Mouse (Mus musculus): ENCODE results near the gene Srarp. TPM values are rescaled to one million over a fixed set of nuclear protein-coding genes. Genes with fewer than 3 reads are reported as not detected.

Srarp gene
- total RNA-seq, 1 experiment, result not detected

DNA sequence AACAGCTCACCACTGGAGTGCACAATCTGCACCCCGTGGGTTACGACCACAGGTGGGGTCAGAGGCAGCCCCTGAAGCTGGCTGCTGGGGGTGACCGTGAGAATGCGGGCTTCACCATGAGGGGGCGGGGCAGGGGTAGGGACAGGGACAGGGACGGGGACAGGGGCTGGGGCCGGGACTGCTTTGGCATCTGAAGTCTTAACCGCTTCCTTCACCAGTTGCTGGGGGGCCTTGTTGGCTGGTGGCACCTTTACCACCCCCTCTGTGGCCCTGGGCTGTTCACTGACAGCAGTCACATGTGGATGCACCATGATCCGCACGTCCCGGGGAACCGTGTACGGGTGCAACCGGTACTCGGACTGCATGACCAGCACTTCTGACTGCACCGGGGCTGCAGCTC is 35.6 kb upstream of the Srarp start:
- peaks cover 86% of the 10 kb centered on the region for H3K36me3 ChIP-seq (ENCODE audit: control insufficient read depth, insufficient read depth, low read length, poor library complexity, severe bottlenecking)
- no peak for TF ChIP-seq ZNF384 (IDR thresholded peaks at IDR 0.05; ENCODE audit: low read depth, low read length)
- TF ChIP-seq CHD2 (IDR thresholded peaks at IDR 0.05; ENCODE audit: low read depth, low read length), result no peak
- TF ChIP-seq HCFC1 (IDR thresholded peaks at IDR 0.05; ENCODE audit: borderline replicate concordance, insufficient read depth, low read length), result no peak
- no peak for TF ChIP-seq ZC3H11A (IDR thresholded peaks at IDR 0.05; ENCODE audit: borderline replicate concordance, low read depth, low read length)
- TF ChIP-seq MAFK (IDR thresholded peaks at IDR 0.05; ENCODE audit: insufficient read depth, low read depth, low read length), result no peak
- H3K27ac ChIP-seq (ENCODE audit: insufficient read depth, low read depth, low read length, poor library complexity, severe bottlenecking), result no peak overlapping the region
- no peak for DNase-seq (ENCODE audit: low read depth, low spot score)
- H3K4me1 ChIP-seq (ENCODE audit: control insufficient read depth in 2 of 2, insufficient read depth in 2 of 2, low read length in 2 of 2, poor library complexity in 1 of 2), result peaks cover 3 to 5% of the 10 kb centered on the region in 2 experiments; a peak in 1 of 4 replicates
- H3K4me3 ChIP-seq (ENCODE audit: insufficient read depth in 1 of 2, low read depth in 1 of 2, low read length in 2 of 2, poor library complexity in 1 of 2, severe bottlenecking in 1 of 2), result no peak overlapping the region
- in situ Hi-C loops (cut with MboI; ENCODE audit: low sequenced_read_pairs in 2 of 2, unreplicated experiment in 2 of 2), result no loop called here
- no peaks in the 10 kb centered on the region for H3K9me3 ChIP-seq (ENCODE audit: control insufficient read depth, insufficient read depth, low read depth, low read length)
- no peak overlapping the region for H3K9ac ChIP-seq (ENCODE audit: insufficient read depth, low read depth, low read length, poor library complexity, severe bottlenecking)

DNA sequence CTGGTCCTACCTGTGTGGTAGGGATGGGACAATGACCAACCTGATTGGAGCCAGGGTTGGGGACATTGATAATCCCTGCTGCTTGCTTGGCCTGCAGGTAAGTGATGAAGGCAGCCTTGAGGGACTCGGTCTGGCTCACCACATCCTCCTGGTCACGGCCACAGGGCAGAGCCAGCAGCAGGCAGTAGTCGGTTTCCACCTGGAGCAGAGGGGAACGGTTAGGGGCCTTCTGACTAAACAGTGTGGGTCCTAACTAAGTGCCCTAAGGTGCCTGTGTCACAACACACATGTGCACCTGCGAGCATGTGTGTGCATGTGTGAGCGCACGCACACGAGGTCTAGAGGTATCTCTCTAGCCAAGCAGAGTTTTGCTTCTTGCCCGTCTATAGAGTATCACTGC is 33.4 kb upstream of the Srarp start:
- H3K4me1 ChIP-seq (ENCODE audit: control insufficient read depth in 2 of 2, insufficient read depth in 2 of 2, low read length in 2 of 2, poor library complexity in 1 of 2), result peaks cover 3 to 8% of the 10 kb centered on the region in 2 experiments; a peak in 1 of 4 replicates
- no peak for TF ChIP-seq CHD2 (IDR thresholded peaks at IDR 0.05; ENCODE audit: low read depth, low read length)
- peaks cover 81% of the 10 kb centered on the region for H3K36me3 ChIP-seq (ENCODE audit: control insufficient read depth, insufficient read depth, low read length, poor library complexity, severe bottlenecking)
- H3K9ac ChIP-seq (ENCODE audit: insufficient read depth, low read depth, low read length, poor library complexity, severe bottlenecking), result no peak overlapping the region
- no peak for DNase-seq (ENCODE audit: low read depth, low spot score)
- in situ Hi-C loops (cut with MboI; ENCODE audit: low sequenced_read_pairs in 2 of 2, unreplicated experiment in 2 of 2), result no loop called here
- H3K27ac ChIP-seq (ENCODE audit: insufficient read depth, low read depth, low read length, poor library complexity, severe bottlenecking), result no peak overlapping the region
- H3K4me3 ChIP-seq (ENCODE audit: insufficient read depth in 1 of 2, low read depth in 1 of 2, low read length in 2 of 2, poor library complexity in 1 of 2, severe bottlenecking in 1 of 2), result no peak overlapping the region
- H3K9me3 ChIP-seq (ENCODE audit: control insufficient read depth, insufficient read depth, low read depth, low read length), result no peaks in the 10 kb centered on the region

GRCm38 (mm10) chr4:141468576-141468975 is 32.7 kb upstream of the Srarp start:
- H3K36me3 ChIP-seq (ENCODE audit: control insufficient read depth, insufficient read depth, low read length, poor library complexity, severe bottlenecking), result peaks cover 75% of the 10 kb centered on the region
- H3K27ac ChIP-seq (ENCODE audit: insufficient read depth, low read depth, low read length, poor library complexity, severe bottlenecking), result no peak overlapping the region
- peaks cover 2 to 4% of the 10 kb centered on the region in 2 experiments; a peak in 1 of 4 replicates for H3K4me1 ChIP-seq (ENCODE audit: control insufficient read depth in 2 of 2, insufficient read depth in 2 of 2, low read length in 2 of 2, poor library complexity in 1 of 2)
- H3K9ac ChIP-seq (ENCODE audit: insufficient read depth, low read depth, low read length, poor library complexity, severe bottlenecking), result no peak overlapping the region
- in situ Hi-C loops (cut with MboI; ENCODE audit: low sequenced_read_pairs in 2 of 2, unreplicated experiment in 2 of 2), result no loop called here
- TF ChIP-seq CHD2 (IDR thresholded peaks at IDR 0.05; ENCODE audit: low read depth, low read length), result no peak
- TF ChIP-seq ZC3H11A (IDR thresholded peaks at IDR 0.05; ENCODE audit: borderline replicate concordance, low read depth, low read length), result no peak
- no peak for TF ChIP-seq ZNF384 (IDR thresholded peaks at IDR 0.05; ENCODE audit: low read depth, low read length)
- TF ChIP-seq MAFK (IDR thresholded peaks at IDR 0.05; ENCODE audit: insufficient read depth, low read depth, low read length), result no peak
- TF ChIP-seq HCFC1 (IDR thresholded peaks at IDR 0.05; ENCODE audit: borderline replicate concordance, insufficient read depth, low read length), result no peak
- DNase-seq (ENCODE audit: low read depth, low spot score), result no peak
- no peak overlapping the region for H3K4me3 ChIP-seq (ENCODE audit: insufficient read depth in 1 of 2, low read depth in 1 of 2, low read length in 2 of 2, poor library complexity in 1 of 2, severe bottlenecking in 1 of 2)
- no peaks in the 10 kb centered on the region for H3K9me3 ChIP-seq (ENCODE audit: control insufficient read depth, insufficient read depth, low read depth, low read length)

- H3K36me3 ChIP-seq (ENCODE audit: control insufficient read depth, insufficient read depth, low read length, poor library complexity, severe bottlenecking), result peaks cover 67% of the 10 kb centered on the region
- no peak overlapping the region for H3K27ac ChIP-seq (ENCODE audit: insufficient read depth, low read depth, low read length, poor library complexity, severe bottlenecking)
- H3K4me1 ChIP-seq (ENCODE audit: control insufficient read depth in 2 of 2, insufficient read depth in 2 of 2, low read length in 2 of 2, poor library complexity in 1 of 2), result peaks cover 0 to 4% of the 10 kb centered on the region in 2 experiments; a peak in 1 of 4 replicates
- TF ChIP-seq MAFK (IDR thresholded peaks at IDR 0.05; ENCODE audit: insufficient read depth, low read depth, low read length), result no peak
- no peak for TF ChIP-seq ZNF384 (IDR thresholded peaks at IDR 0.05; ENCODE audit: low read depth, low read length)
- no peak for TF ChIP-seq ZC3H11A (IDR thresholded peaks at IDR 0.05; ENCODE audit: borderline replicate concordance, low read depth, low read length)
- no peak for TF ChIP-seq CHD2 (IDR thresholded peaks at IDR 0.05; ENCODE audit: low read depth, low read length)
- no peak for TF ChIP-seq HCFC1 (IDR thresholded peaks at IDR 0.05; ENCODE audit: borderline replicate concordance, insufficient read depth, low read length)
- in situ Hi-C loops (cut with MboI; ENCODE audit: low sequenced_read_pairs in 2 of 2, unreplicated experiment in 2 of 2), result no loop called here
- no peaks in the 10 kb centered on the region for H3K9me3 ChIP-seq (ENCODE audit: control insufficient read depth, insufficient read depth, low read depth, low read length)
- no peak overlapping the region for H3K9ac ChIP-seq (ENCODE audit: insufficient read depth, low read depth, low read length, poor library complexity, severe bottlenecking)
- no peak for DNase-seq (ENCODE audit: low read depth, low spot score)
- no peak overlapping the region for H3K4me3 ChIP-seq (ENCODE audit: insufficient read depth in 1 of 2, low read depth in 1 of 2, low read length in 2 of 2, poor library complexity in 1 of 2, severe bottlenecking in 1 of 2)
Observed at GRCm38 (mm10) chr4:141467581-141467927, 31.6 kb upstream of the Srarp start.
